Mouse (Mus musculus): ENCODE results near the gene Ncam2.

- no peak for TF ChIP-seq CTCF (conservative IDR thresholded peaks at IDR 0.05; ENCODE audit: low read length)
- TF ChIP-seq NANOG (IDR thresholded peaks at IDR 0.05; ENCODE audit: borderline replicate concordance, low read length) = no peak
These were observed 456.1 kb downstream of the Ncam2 start for GRCm38 (mm10) chr16:81656550-81656949.

Data from E14TG2a.4 (cell line).